Mouse (Mus musculus) thymus, postnatal 10 days (tissue): ENCODE results near the gene Smg5.

Source experiments
- DNase-seq, 2 experiments: peaks; one replicate each; pipeline ENCODE4 v3.0.0; 2021; ENCODE audit warnings: low spot score in 2 of 2

Gene Smg5

DNA sequence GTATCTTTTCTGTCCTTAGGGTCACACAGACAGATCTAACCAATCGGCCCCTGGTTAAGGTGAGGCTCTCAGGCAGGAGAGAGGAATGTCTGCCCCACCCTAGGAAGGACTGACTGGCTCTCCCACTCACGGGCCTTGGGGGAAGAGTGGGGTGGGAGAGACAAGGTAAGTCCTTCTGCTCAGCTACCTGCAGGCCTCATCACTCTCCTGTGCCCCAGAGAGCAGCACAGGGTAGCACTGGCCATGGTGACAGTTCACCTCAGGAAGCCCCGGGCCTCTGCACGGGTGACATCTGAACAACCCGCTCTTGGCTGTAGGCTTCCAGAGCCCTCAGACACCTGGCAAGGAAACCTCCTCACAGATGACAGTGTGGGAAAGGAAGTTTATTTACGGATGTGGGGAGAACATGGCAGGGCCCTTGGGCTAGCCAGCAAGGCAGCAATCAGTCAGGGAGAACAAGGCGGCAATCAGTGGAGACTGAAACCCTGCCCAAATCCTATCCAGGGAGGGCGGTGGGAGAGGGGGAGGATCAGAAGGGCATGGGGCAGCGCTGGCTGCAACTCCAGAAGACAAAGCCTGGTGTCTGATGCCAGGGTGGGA, 57.8 kb downstream of the Smg5 start:
- DNase-seq: no peak

DNA sequence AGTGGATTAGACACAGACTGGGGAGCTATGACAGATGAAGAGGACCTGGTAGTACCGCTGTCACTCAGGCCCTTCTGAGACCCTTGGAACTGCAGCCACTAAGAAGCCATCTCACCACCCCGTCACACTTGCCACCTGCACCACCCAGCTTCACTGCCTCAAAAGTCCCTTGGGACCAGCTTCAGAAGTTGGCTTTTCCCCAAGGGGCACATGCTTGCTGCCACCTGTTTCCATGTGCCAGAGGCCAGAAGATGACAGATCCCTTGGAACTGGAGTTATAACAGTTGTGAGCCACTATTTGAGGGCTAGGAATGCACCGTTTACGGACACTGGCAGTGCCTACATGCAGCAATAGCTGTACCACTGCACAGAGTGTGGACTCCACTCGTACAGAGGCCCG, 59.2 kb downstream of the Smg5 start:
- DNase-seq: no peak

DNA sequence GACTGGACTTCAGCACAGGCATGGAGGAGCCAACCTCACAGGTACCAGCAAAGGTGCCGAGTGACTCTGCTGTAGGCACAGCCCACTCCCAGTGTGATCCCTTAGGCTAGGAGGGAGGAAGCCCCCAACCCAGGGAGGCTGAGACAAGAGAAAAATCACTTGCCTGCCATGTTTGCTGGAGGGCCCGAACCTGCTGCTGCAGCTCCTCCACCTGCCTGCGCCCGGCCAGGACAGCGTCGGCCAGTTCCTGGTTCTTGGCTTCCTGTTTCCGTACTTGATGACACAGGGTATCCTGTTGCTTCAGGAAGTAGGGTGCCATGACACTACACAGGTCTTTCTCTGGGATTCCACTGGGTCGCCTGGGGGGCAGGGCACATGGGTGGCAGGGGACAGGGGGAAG, 59.7 kb downstream of the Smg5 start:
- no peak for DNase-seq

DNA sequence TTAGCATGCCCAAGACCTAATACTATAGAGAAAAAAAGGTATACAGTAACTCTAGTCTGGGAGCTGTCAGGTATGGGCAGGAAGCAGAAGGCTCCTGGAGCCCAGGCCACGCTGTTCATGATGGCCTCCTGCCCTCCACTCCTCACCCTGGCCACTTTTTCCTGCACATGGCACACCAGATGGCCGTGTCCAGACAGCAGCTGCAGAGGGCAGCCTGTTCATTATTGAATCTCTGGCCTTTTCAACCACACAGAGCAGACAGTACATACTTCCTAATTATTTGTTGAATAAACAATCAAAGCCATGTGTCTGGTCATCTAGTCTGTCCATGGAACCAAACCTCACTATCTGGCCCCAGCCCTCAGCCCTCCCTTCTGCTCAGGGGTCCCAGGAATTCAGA, 62.6 kb downstream of the Smg5 start:
- DNase-seq: no peak

DNA sequence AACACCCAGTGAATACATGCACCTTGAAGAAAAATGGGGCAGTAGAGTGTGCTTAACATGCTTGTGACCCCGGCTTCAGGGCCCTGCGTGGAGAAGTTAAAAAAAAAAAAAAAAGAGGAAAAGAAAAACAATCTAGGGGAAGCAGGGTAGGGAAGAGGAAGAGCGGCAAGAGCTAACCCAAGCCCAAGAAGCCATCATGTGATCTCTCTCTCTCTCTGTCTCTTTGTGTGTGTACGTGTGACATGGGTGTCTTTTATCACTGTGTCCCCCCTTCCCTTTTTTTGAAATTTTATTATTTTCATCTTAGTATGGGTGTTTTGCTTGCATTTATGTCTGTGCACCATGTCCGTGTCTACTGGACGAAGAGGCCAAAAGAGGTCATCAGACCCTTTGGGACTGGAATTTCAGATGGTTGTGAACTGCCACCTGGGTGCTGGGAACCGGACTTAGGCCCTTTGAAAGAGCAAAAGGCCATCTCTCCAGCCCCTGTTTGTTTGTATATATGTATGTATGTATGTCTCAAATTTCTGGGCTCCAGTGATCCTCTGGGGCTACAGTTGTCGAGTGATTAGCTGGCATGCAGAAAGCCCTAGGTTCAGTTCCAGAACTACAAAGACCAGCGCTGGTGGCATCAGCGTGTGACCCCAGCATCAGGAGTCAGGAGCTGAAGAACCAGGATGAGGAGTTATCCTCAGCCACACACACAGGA, 67.6 kb downstream of the Smg5 start:
- no peak for DNase-seq

DNA sequence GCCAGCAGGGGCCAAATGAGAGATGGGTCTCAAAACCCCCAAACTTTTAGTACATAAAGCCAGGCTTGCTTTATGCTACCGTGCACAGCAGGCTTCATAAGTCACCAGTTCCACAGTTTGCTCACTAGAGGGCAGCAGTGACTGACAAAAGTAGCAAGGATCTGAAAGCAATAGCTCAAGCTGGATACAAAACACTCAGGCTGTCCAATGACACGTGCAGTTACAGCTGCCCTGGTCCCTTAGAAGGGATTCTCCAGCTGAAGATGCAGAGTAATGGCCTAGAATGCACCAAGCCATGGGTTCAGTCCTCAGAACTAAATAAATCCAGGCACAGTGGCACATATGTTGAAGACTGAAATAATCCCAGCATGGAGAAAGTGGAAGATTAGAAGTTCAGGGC, 71.0 kb downstream of the Smg5 start:
- peak; percentile 48 to 80 for DNase-seq

DNA sequence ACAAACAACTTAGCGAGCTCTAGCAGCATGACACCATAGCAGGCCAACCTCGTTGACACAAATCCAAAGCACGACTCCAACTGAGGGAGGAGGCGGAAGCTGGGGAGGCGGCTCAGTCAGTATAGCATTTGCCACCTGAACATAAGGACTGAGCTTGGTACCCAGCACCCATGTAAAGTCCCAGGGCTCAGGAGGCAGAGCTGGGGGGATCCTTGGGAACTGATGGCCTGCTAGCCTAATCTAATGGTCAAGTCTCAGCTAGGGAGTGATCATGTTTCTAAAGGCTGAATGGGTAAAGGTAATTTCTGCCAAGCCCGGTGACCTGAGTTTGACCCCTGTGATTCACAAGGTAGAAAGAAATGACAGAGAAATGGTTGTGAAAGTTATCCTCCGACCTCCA, 71.5 kb downstream of the Smg5 start:
- no peak for DNase-seq

DNA sequence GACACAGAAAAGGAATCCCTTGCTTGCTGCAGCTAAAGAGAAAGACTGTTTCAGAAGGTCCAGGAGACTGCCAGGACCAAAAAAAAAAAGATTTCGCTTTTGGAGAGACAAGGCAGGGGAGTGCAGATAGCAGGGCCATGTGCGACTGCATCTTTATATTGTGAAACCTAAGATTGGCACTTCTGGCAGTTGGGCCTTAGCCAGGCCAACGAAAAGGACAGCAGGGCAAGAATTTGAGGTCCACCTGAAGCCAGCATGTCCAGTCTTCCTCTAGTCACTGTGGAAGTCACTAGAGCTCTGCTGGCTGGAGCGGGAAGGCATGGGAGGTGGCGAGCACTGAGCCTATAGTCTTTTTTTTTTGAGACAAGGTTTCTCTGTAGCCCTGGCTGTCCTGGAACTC, 72.9 kb downstream of the Smg5 start:
- DNase-seq: no peak

DNA sequence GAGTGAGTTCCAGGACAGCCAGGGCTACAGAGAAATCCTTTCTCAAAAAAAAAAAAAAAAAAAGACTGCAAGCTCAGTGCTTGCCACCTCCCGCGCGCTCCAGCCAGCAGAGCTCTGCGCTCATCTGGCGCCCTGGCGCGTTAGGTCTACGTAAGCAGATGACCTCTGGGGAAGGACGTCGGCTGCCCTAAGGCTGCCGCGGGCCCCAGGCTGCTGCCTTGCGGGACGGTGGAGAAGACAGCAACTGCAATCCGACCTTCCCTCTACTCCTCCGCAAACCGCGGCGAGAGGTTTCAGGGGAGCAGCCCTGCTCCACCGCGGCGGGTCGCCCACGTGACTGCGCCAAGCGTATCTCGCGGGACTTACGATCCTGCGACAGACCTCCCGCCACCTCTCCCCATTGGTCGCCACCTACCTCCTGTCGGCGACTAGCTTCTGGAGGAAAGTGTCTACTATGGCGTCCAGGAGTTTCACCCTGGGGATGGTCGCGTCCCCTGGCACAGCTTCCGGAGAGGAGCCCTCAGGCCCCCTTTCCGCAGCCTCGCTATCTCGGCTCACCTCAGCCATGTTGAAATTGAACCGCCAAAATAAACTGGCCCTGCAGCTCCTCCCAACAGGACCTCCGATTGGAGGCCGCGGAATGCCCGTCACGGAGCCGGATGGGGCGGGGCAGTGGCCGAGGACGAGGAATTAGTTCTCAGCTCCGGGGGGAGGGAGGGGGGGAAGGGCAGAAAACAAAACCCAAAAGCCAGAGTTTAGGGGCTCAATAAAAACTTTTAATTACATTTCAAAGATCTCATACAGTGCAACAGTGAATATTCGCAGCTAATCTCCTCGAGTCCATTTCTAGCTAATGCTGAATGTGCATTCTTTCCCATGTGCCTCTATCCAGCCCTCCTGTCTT, 73.9 kb downstream of the Smg5 start, which contains the start of gene Pmf1:
Gene Pmf1, minus strand, starts transcription at position 591 of the 904 bp plus-strand sequence.
- peak; percentile 86 to 88 for DNase-seq

DNA sequence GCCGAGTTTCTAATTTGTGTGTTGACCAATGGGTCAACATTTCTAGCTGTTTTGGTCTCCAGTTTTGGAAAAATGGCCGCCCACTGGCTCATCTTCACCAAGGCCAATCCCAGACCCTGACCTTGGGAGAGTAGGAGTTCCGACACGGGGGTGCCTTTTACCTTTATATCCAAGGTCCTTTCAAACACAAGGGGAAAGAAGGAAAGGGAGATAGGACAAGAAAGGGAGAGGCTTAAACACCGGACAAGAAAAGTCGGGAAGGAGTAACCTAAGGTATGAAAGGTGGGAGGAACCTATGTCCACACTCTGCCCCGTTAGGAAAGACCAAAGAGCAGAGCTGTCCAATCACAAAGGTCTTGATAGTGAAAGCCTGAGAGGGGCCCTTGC, 74.6 kb downstream of the Smg5 start:
- no peak for DNase-seq

DNA sequence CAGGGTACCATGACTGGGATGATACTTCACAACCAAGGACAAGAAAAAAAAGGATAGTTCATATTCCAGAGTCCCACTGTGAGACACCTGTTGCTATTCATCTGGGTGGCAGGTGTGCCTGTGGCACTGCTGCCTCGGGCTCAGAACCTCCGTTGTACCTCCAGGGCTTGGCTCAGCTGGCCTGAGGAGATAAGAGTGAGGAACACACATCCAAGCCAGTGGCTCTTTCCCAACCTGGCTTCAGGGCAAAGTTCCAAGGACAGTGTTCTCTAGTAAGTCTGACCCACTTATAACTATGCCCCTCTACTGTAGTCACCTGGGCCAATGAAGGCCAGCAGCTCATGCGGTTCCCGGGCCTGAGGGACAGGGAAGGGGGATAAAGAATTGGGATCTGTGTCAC, 75.6 kb downstream of the Smg5 start:
- DNase-seq: no peak
